Mouse (Mus musculus): ENCODE results near the gene Cadps. TPM values are rescaled to one million over a fixed set of nuclear protein-coding genes. Genes with fewer than 3 reads are reported as not detected.

Gene Cadps
- polyA plus RNA-seq, 1 experiment from 2014 or later: 42.7 TPM

GRCm38 (mm10) chr14:12337421-12337997, 485.4 kb downstream of the Cadps start:
- Histone ChIP-seq H3K36me3 (ENCODE audit: control insufficient read depth, insufficient read depth, low read length) (no peaks in the 10 kb centered on the region), H3K27ac (ENCODE audit: low read length) (no peak overlapping the region), H3K4me1 (ENCODE audit: control insufficient read depth, insufficient read depth, low read length) (peaks cover 5% of the 10 kb centered on the region; the same call in 1 of the 2 replicates), H3K4me3 (ENCODE audit: low read depth, low read length) (no peak overlapping the region), H3K9ac (ENCODE audit: low read depth, low read length) (no peak overlapping the region), H3K9me3 (replicated peaks; ENCODE audit: control insufficient read depth, low read length, poor library complexity, severe bottlenecking) (no peaks in the 10 kb centered on the region), H3K4me2 (ENCODE audit: low read length) (no peak overlapping the region), H3K27me3 (ENCODE audit: control insufficient read depth, insufficient read depth, low read depth, low read length) (peaks cover 59% of the 10 kb centered on the region)
- no peak for ATAC-seq
- 3% methylated on average over 8 of the region's 8 CpGs for WGBS

DNA sequence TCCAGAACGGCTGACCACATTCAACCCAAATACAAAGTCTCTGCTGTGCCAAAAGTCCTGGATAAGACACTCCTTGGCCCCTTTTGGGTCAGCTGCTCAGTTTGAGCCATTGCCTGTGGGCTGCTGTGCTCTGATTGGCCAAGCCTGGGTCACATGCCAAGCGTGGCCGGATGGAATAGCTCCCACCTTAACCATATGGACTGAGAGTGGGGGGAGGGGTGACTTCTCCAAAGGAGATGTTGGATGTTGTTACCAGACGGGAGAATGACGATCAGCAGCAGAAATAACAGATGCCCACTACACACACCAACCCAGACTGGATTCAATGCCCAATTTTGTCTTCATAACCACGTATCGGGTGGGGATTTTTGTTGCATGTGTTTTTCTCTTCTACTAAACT, 488.0 kb downstream of the Cadps start:
- ATAC-seq: no peak
- Histone ChIP-seq H3K27me3 (ENCODE audit: control insufficient read depth, insufficient read depth, low read depth, low read length) (peaks cover 54% of the 10 kb centered on the region), H3K36me3 (ENCODE audit: control insufficient read depth, insufficient read depth, low read length) (no peaks in the 10 kb centered on the region), H3K4me1 (ENCODE audit: control insufficient read depth, insufficient read depth, low read length) (peaks cover 3% of the 10 kb centered on the region; the same call in 1 of the 2 replicates), H3K27ac (ENCODE audit: low read length) (no peak overlapping the region), H3K9ac (ENCODE audit: low read depth, low read length) (no peak overlapping the region), H3K9me3 (replicated peaks; ENCODE audit: control insufficient read depth, low read length, poor library complexity, severe bottlenecking) (no peaks in the 10 kb centered on the region), H3K4me3 (ENCODE audit: low read depth, low read length) (no peak overlapping the region), H3K4me2 (ENCODE audit: low read length) (no peak overlapping the region)
- WGBS: 64% methylated on average over 7 of the region's 7 CpGs

- ATAC-seq: no peak
- Histone ChIP-seq H3K9me3 (replicated peaks; ENCODE audit: control insufficient read depth, low read length, poor library complexity, severe bottlenecking) (no peaks in the 10 kb centered on the region), H3K4me3 (ENCODE audit: low read depth, low read length) (no peak overlapping the region), H3K36me3 (ENCODE audit: control insufficient read depth, insufficient read depth, low read length) (no peaks in the 10 kb centered on the region), H3K27ac (ENCODE audit: low read length) (no peak overlapping the region), H3K4me2 (ENCODE audit: low read length) (no peak overlapping the region), H3K9ac (ENCODE audit: low read depth, low read length) (no peak overlapping the region), H3K4me1 (ENCODE audit: control insufficient read depth, insufficient read depth, low read length) (peaks cover 3% of the 10 kb centered on the region; the same call in 1 of the 2 replicates), H3K27me3 (ENCODE audit: control insufficient read depth, insufficient read depth, low read depth, low read length) (peaks cover 48% of the 10 kb centered on the region)
- WGBS: 82% methylated on average over 7 of the region's 7 CpGs
Observed at GRCm38 (mm10) chr14:12333622-12334021, 489.3 kb downstream of the Cadps start.

Data from midbrain, embryonic 16.5 days (tissue).